Mouse (Mus musculus): ENCODE data around the gene Nfkbib.

GRCm38 (mm10) chr7:28802846-28803588, 35.7 kb upstream of the Nfkbib start:
- TF ChIP-seq CTCF (conservative IDR thresholded peaks at IDR 0.05; ENCODE audit: insufficient read depth, insufficient read length, low read depth, low read length), result no peak
- TF ChIP-seq POLR2A (IDR thresholded peaks at IDR 0.05; ENCODE audit: low read depth, low read length), result no peak
